Mouse (Mus musculus): ENCODE measurements around the gene Zfp787. TPM values are rescaled to one million over a fixed set of nuclear protein-coding genes. Genes with fewer than 3 reads are reported as not detected.

Gene Zfp787
- polyA plus RNA-seq, 1 experiment from 2014 or later: 41.2 TPM

DNA sequence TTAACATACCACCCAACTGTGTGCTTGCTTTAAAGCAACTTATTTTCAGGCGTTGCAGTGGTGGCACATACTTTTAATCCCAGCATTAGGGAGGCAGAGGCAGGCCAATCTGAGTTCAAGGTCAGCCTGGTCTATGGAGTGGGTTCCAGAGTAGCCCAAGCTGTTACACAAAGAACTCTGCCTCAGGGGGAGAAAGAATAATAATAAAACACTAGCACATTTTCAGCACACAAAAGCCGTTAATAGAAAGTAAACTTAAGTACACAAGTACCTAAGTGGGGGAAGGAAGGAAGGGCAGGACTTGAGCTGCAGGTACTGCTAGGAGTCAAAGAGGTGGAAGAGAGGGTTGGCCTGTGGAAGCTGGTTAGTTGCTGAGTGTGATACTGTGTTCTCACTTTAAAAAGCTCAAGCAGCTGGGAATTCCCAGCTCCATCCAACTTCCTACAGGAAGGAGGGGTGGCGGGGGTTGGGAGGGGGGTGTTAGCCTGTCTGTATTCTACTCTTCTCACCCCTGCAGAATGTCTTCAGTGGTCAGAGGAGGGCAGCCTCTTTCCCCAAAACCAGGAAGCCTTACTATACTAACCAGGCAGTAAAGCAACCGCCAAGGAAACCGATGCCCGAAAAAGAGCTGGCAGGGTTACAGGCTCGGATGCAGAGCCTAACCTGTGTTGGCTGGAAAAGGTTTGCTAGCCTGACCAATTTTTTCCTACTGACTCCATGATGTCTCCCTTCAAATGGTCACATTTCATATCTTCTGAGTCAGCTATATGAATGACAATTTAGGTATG is 9.4 kb downstream of the Zfp787 start:
- Histone ChIP-seq H3K9me3 (ENCODE audit: control insufficient read depth, low read length) (no peaks in the 10 kb centered on the region), H3K4me1 (replicated peaks; ENCODE audit: control insufficient read depth, insufficient read depth) (peaks cover 16% of the 10 kb centered on the region; the same call in 1 of the 2 replicates), H3K27ac (replicated peaks) (peak overlapping the region; percentile 77), H3K9ac (ENCODE audit: low read length) (no peak overlapping the region), H3K36me3 (ENCODE audit: control insufficient read depth, insufficient read depth, low read length) (0 out of 2 replicates have a peak, but pooled peaks cover 3% of the 10 kb centered on the region), H3K4me3 (ENCODE audit: low read depth, low read length) (no peak overlapping the region), H3K4me2 (replicated peaks; ENCODE audit: low read depth) (no peak overlapping the region), H3K27me3 (ENCODE audit: control insufficient read depth, insufficient read depth, low read length) (no peaks in the 10 kb centered on the region)
- DNase-seq (ENCODE audit: low spot score): no peak
- no peak for TF ChIP-seq CTCF (IDR thresholded peaks at IDR 0.05; ENCODE audit: low read depth)
- TF ChIP-seq EP300 (optimal IDR thresholded peaks at IDR 0.05): no peak
- ATAC-seq (ENCODE audit: low FRiP score, low TSS enrichment): no peak
- 53% methylated on average over 7 of the region's 7 CpGs for WGBS

DNA sequence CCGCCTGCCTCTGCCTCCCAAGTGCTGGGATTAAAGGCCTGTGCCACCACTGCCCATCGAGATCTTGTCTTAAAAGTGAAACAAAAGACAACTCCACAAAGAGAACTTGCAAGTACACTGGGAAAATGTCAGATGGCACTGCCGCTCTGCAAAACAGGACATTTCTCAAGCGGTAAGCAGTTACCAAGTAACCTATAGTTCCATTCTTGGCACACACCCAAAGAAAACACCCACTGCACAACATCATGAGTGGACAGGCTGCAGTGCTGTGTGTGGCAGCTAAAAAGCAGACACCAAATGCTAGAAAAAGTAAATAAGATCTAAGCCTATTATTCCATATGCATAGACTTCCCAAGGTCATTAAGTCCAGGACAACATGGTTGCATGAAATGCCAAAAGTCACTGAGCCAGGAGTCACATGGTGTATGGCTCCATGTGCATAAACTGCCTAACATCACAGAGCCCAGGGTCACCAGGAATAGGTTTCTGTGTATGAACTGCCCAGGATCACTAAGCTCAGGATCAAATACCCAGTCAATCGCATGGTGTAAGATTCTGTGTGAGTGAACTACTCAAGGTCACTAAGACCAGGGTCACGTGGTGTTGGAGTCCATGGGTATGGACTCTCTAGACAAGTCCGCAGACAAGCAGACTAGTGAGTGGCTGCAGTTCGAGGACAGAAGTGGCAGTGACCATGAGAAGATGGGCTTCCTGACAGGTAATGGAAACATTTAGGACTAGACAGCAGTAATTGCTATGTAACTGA is 10.2 kb downstream of the Zfp787 start:
- Histone ChIP-seq H3K27ac (replicated peaks) (peak overlapping the region; percentile 56), H3K4me2 (replicated peaks; ENCODE audit: low read depth) (no peak overlapping the region), H3K4me1 (replicated peaks; ENCODE audit: control insufficient read depth, insufficient read depth) (peaks cover 16% of the 10 kb centered on the region; the same call in 1 of the 2 replicates), H3K4me3 (ENCODE audit: low read depth, low read length) (no peak overlapping the region), H3K27me3 (ENCODE audit: control insufficient read depth, insufficient read depth, low read length) (no peaks in the 10 kb centered on the region), H3K9ac (ENCODE audit: low read length) (no peak overlapping the region), H3K9me3 (ENCODE audit: control insufficient read depth, low read length) (no peaks in the 10 kb centered on the region), H3K36me3 (ENCODE audit: control insufficient read depth, insufficient read depth, low read length) (0 out of 2 replicates have a peak, but pooled peaks cover 3% of the 10 kb centered on the region)
- TF ChIP-seq CTCF (IDR thresholded peaks at IDR 0.05; ENCODE audit: low read depth): no peak
- no peak for TF ChIP-seq EP300 (optimal IDR thresholded peaks at IDR 0.05)
- WGBS: 72% methylated on average over 8 of the region's 8 CpGs
- DNase-seq (ENCODE audit: low spot score): no peak
- ATAC-seq (ENCODE audit: low FRiP score, low TSS enrichment): peak; percentile 24; the same call in 1 of the 2 replicates

- DNase-seq (ENCODE audit: low spot score): no peak
- no peak for TF ChIP-seq EP300 (optimal IDR thresholded peaks at IDR 0.05)
- TF ChIP-seq CTCF (IDR thresholded peaks at IDR 0.05; ENCODE audit: low read depth): no peak
- no peaks in the 10 kb centered on the region for H3K27me3 ChIP-seq (ENCODE audit: control insufficient read depth, insufficient read depth, low read length)
- peak overlapping the region; percentile 30; the same call in 1 of the 2 replicates for H3K27ac ChIP-seq (replicated peaks)
- no peak overlapping the region for H3K4me2 ChIP-seq (replicated peaks; ENCODE audit: low read depth)
- 0 out of 2 replicates have a peak, but pooled peaks cover 3% of the 10 kb centered on the region for H3K36me3 ChIP-seq (ENCODE audit: control insufficient read depth, insufficient read depth, low read length)
- no peak overlapping the region for H3K9ac ChIP-seq (ENCODE audit: low read length)
- 34% methylated on average over 2 of the region's 2 CpGs for WGBS
- H3K9me3 ChIP-seq (ENCODE audit: control insufficient read depth, low read length): no peaks in the 10 kb centered on the region
- H3K4me1 ChIP-seq (replicated peaks; ENCODE audit: control insufficient read depth, insufficient read depth): peaks cover 16% of the 10 kb centered on the region; the same call in 1 of the 2 replicates
- no peak for ATAC-seq (ENCODE audit: low FRiP score, low TSS enrichment)
- no peak overlapping the region for H3K4me3 ChIP-seq (ENCODE audit: low read depth, low read length)
Measured at GRCm38 (mm10) chr7:6143991-6144531, 11.7 kb downstream of the Zfp787 start.

DNA sequence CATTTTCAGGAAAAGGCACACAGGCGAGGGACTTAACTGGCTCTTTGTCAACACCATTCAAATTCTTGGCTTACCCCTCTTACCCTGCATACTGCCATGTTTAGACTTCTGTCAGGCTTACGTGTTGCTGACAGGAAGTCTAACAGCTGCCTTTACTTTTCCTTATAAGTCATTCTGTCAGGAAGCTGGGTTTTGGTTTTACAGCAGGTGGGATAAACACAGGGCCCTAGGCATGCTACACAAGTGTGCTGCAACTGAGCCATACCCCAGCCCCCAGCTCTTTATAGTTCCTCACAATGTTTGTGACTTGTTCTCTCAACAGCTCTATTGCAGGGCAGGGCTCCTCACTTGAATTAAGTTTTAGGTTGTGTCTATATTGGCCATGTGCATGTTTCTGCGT is 16.5 kb downstream of the Zfp787 start:
- Histone ChIP-seq H3K27ac (replicated peaks) (no peak overlapping the region), H3K36me3 (ENCODE audit: control insufficient read depth, insufficient read depth, low read length) (peaks cover 3% of the 10 kb centered on the region; the same call in 1 of the 2 replicates), H3K9ac (ENCODE audit: low read length) (no peak overlapping the region), H3K27me3 (ENCODE audit: control insufficient read depth, insufficient read depth, low read length) (no peaks in the 10 kb centered on the region), H3K4me3 (ENCODE audit: low read depth, low read length) (no peak overlapping the region), H3K9me3 (ENCODE audit: control insufficient read depth, low read length) (no peaks in the 10 kb centered on the region), H3K4me2 (replicated peaks; ENCODE audit: low read depth) (no peak overlapping the region), H3K4me1 (replicated peaks; ENCODE audit: control insufficient read depth, insufficient read depth) (no peaks in the 10 kb centered on the region)
- no peak for ATAC-seq (ENCODE audit: low FRiP score, low TSS enrichment)
- TF ChIP-seq EP300 (optimal IDR thresholded peaks at IDR 0.05) (no peak), CTCF (IDR thresholded peaks at IDR 0.05; ENCODE audit: low read depth) (no peak)
- no peak for DNase-seq (ENCODE audit: low spot score)
- WGBS: 59% methylated on average over 3 of the region's 3 CpGs

DNA sequence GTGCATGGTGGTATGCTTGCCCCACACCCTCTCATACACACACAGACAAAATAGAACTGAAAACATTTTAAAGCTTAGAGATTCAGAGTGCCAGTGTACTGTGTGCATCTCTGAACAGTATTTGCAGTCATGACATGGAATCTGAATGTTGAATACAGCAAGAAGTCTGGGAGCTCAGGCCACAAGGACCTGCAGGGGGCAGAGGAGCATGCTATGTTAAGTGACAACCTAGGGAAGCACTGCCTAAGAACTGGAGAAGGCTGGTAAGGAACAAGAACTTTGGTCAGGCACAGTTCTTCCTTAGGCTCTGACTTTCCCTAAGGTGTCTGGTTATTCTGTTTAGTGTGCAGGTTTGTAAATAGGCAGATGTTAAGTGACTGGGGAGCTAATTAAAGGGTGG is 19.3 kb downstream of the Zfp787 start:
- ATAC-seq (ENCODE audit: low FRiP score, low TSS enrichment) (peak; percentile 47; the same call in 1 of the 2 replicates), DNase-seq (ENCODE audit: low spot score) (peak; percentile 45)
- Histone ChIP-seq H3K9me3 (ENCODE audit: control insufficient read depth, low read length) (no peaks in the 10 kb centered on the region), H3K36me3 (ENCODE audit: control insufficient read depth, insufficient read depth, low read length) (peaks cover 10% of the 10 kb centered on the region; the same call in 1 of the 2 replicates), H3K27me3 (ENCODE audit: control insufficient read depth, insufficient read depth, low read length) (no peaks in the 10 kb centered on the region), H3K4me2 (replicated peaks; ENCODE audit: low read depth) (no peak overlapping the region), H3K4me3 (ENCODE audit: low read depth, low read length) (no peak overlapping the region), H3K9ac (ENCODE audit: low read length) (no peak overlapping the region), H3K4me1 (replicated peaks; ENCODE audit: control insufficient read depth, insufficient read depth) (no peaks in the 10 kb centered on the region), H3K27ac (replicated peaks) (no peak overlapping the region)
- no peak for TF ChIP-seq EP300 (optimal IDR thresholded peaks at IDR 0.05)
- peak; percentile 64 for TF ChIP-seq CTCF (IDR thresholded peaks at IDR 0.05; ENCODE audit: low read depth)

All from stomach, postnatal 0 days (tissue).